Mouse (Mus musculus) MEL (cell line): Measurements from ENCODE around the gene Slc5a5. TPM values are rescaled to one million over a fixed set of nuclear protein-coding genes. Genes with fewer than 3 reads are reported as not detected.

ENCODE experiments used
- DNase-seq: peaks from one replicate; pipeline ENCODE4 v3.0.0; 2011; ENCODE audit warnings: low read depth, low spot score
- H3K27ac ChIP-seq: 2 replicates; pipeline ENCODE4 v1.5.1; 2012; ENCODE audit warnings: low read depth, mild to moderate bottlenecking, control low read depth, low read length, moderate library complexity; ENCODE audit not compliant: control insufficient read depth
- H3K27me3 ChIP-seq, 2 experiments: fragments of 150-350 bp in 1 of 2; sonication (generic) in 1 of 2; 2 replicates each; pipeline ENCODE4 v1.6.1; 2012; ENCODE audit warnings: low read length in 2 of 2, mild to moderate bottlenecking in 2 of 2, improper control_type of control experiment in 1 of 2, moderate library complexity in 1 of 2; ENCODE audit not compliant: insufficient read depth in 2 of 2, control insufficient read depth in 1 of 2
- H3K36me3 ChIP-seq, 2 experiments: 2 replicates each; pipeline ENCODE4 v1.6.1; 2012 to 2014; ENCODE audit warnings: low read length in 2 of 2, improper control_type of control experiment in 1 of 2, inconsistent platforms in 1 of 2, mild to moderate bottlenecking in 1 of 2; ENCODE audit not compliant: insufficient read depth in 2 of 2, control insufficient read depth in 1 of 2
- H3K4me1 ChIP-seq, 2 experiments: fragments of 150-350 bp in 1 of 2; sonication (generic) in 1 of 2; 2 replicates each; pipeline ENCODE4 v1.6.1; 2012; ENCODE audit warnings: low read length in 2 of 2, improper control_type of control experiment in 1 of 2, mild to moderate bottlenecking in 1 of 2; ENCODE audit not compliant: insufficient read depth in 2 of 2, control insufficient read depth in 1 of 2
- H3K4me3 ChIP-seq, 2 experiments: fragments of 150-350 bp in 1 of 2; sonication (generic) in 1 of 2; 2 replicates each; pipeline ENCODE4 v1.5.1; 2012; ENCODE audit warnings: low read depth in 2 of 2, low read length in 2 of 2, mild to moderate bottlenecking in 2 of 2, moderate library complexity in 2 of 2, control low read depth in 1 of 2, improper control_type of control experiment in 1 of 2; ENCODE audit not compliant: control insufficient read depth in 1 of 2, insufficient read depth in 1 of 2
- H3K79me2 ChIP-seq: 2 replicates; pipeline ENCODE4 v1.6.1; 2012; ENCODE audit warnings: mild to moderate bottlenecking, low read length, moderate library complexity; ENCODE audit not compliant: control insufficient read depth, poor library complexity, insufficient read depth
- H3K9ac ChIP-seq: 2 replicates; pipeline ENCODE4 v1.6.1; 2012; ENCODE audit warnings: low read depth, mild to moderate bottlenecking, control low read depth, low read length, moderate library complexity; ENCODE audit not compliant: control insufficient read depth, poor library complexity, severe bottlenecking
- H3K9me3 ChIP-seq: fragments of 150-350 bp; sonication (generic); replicated peaks from 2 replicates; pipeline ENCODE4 v1.6.1; 2012; ENCODE audit warnings: mild to moderate bottlenecking, low read length, improper control_type of control experiment, moderate library complexity; ENCODE audit not compliant: insufficient read depth
- BHLHE40 ChIP-seq: IDR thresholded peaks from 2 replicates; pipeline ENCODE4 v1.6.1; 2012; ENCODE audit warnings: low read depth, mild to moderate bottlenecking, inconsistent platforms, low read length, improper control_type of control experiment, borderline replicate concordance
- CHD2 ChIP-seq: IDR thresholded peaks from 2 replicates; pipeline ENCODE4 v1.6.1; 2011; ENCODE audit warnings: low read length, improper control_type of control experiment
- CTCF ChIP-seq, 3 experiments: IDR thresholded peaks in 2 of 3; conservative IDR thresholded peaks in 1 of 3; 2 replicates each; pipeline ENCODE4 v1.5.1; 2011 to 2012; ENCODE audit warnings: low read length in 3 of 3, low read depth in 2 of 3, mild to moderate bottlenecking in 2 of 3, improper control_type of control experiment in 1 of 3, inconsistent platforms in 1 of 3, mixed read lengths in 1 of 3, moderate library complexity in 1 of 3; ENCODE audit not compliant: control insufficient read depth in 1 of 3, insufficient read depth in 1 of 3, poor library complexity in 1 of 3, severe bottlenecking in 1 of 3
- E2F4 ChIP-seq: IDR thresholded peaks from 2 replicates; pipeline ENCODE4 v1.6.1; 2011; ENCODE audit warnings: low read depth, low read length, improper control_type of control experiment, borderline replicate concordance
- ELF1 ChIP-seq: IDR thresholded peaks from 2 replicates; pipeline ENCODE4 v1.6.1; 2014; ENCODE audit warnings: low read depth, mild to moderate bottlenecking, inconsistent platforms, low read length, improper control_type of control experiment, moderate library complexity
- ETS1 ChIP-seq: IDR thresholded peaks from 2 replicates; pipeline ENCODE4 v1.6.1; 2012; ENCODE audit warnings: low read depth, mild to moderate bottlenecking, inconsistent platforms, low read length, improper control_type of control experiment, moderate library complexity
- GABPA ChIP-seq: IDR thresholded peaks from 2 replicates; pipeline ENCODE4 v1.6.1; 2012; ENCODE audit warnings: low read depth, mild to moderate bottlenecking, inconsistent platforms, low read length, improper control_type of control experiment, moderate library complexity
- GATA1 ChIP-seq: IDR thresholded peaks from 2 replicates; pipeline ENCODE4 v1.6.1; 2011; ENCODE audit warnings: low read depth, low read length, improper control_type of control experiment
- HCFC1 ChIP-seq: IDR thresholded peaks from 2 replicates; pipeline ENCODE4 v1.6.1; 2012; ENCODE audit warnings: low read depth, mild to moderate bottlenecking, inconsistent platforms, low read length, improper control_type of control experiment, moderate library complexity
- JUND ChIP-seq: IDR thresholded peaks from 2 replicates; pipeline ENCODE4 v1.6.1; 2011; ENCODE audit warnings: low read depth, mild to moderate bottlenecking, improper control_type of control experiment, low read length
- MAX ChIP-seq: IDR thresholded peaks from 2 replicates; pipeline ENCODE4 v1.6.1; 2011; ENCODE audit warnings: low read length, improper control_type of control experiment
- MAZ ChIP-seq: IDR thresholded peaks from 2 replicates; pipeline ENCODE4 v1.6.1; 2012; ENCODE audit warnings: low read depth, mild to moderate bottlenecking, inconsistent platforms, low read length, improper control_type of control experiment
- MEF2A ChIP-seq: IDR thresholded peaks from 2 replicates; pipeline ENCODE4 v1.6.1; 2014; ENCODE audit warnings: low read depth, mild to moderate bottlenecking, inconsistent platforms, low read length, improper control_type of control experiment; ENCODE audit not compliant: poor library complexity, insufficient replicate concordance, severe bottlenecking; ENCODE audit errors: extremely low read depth
- MXI1 ChIP-seq: IDR thresholded peaks from 2 replicates; pipeline ENCODE4 v1.6.1; 2011; ENCODE audit warnings: mild to moderate bottlenecking, low read depth, low read length, improper control_type of control experiment
- MYC ChIP-seq: IDR thresholded peaks from 2 replicates; pipeline ENCODE4 v1.6.1; 2011; ENCODE audit warnings: low read depth, mild to moderate bottlenecking, low read length, improper control_type of control experiment, moderate library complexity
- NELFE ChIP-seq: IDR thresholded peaks from 2 replicates; pipeline ENCODE4 v1.6.1; 2011; ENCODE audit warnings: low read depth, low read length, improper control_type of control experiment
- NRF1 ChIP-seq: IDR thresholded peaks from 2 replicates; pipeline ENCODE4 v1.6.1; 2014; ENCODE audit warnings: low read depth, mild to moderate bottlenecking, inconsistent platforms, low read length, improper control_type of control experiment, moderate library complexity; ENCODE audit not compliant: poor library complexity, insufficient read depth, severe bottlenecking
- POLR2A ChIP-seq, 2 experiments: IDR thresholded peaks; 2 replicates each; pipeline ENCODE4 v1.6.1; 2011 to 2012; ENCODE audit warnings: low read length in 2 of 2, mild to moderate bottlenecking in 2 of 2, control low read depth in 1 of 2, improper control_type of control experiment in 1 of 2, low read depth in 1 of 2, moderate library complexity in 1 of 2; ENCODE audit not compliant: control insufficient read depth in 1 of 2, insufficient read depth in 1 of 2, poor library complexity in 1 of 2
- POLR2AphosphoS2 ChIP-seq: IDR thresholded peaks from 2 replicates; pipeline ENCODE4 v1.6.1; 2011; ENCODE audit warnings: low read length, improper control_type of control experiment
- POLR2AphosphoS5 ChIP-seq: IDR thresholded peaks from 2 replicates; pipeline ENCODE4 v1.6.1; 2012; ENCODE audit warnings: low read depth, borderline replicate concordance, mild to moderate bottlenecking, inconsistent platforms, low read length, moderate library complexity, mixed read lengths
- RAD21 ChIP-seq: IDR thresholded peaks from 2 replicates; pipeline ENCODE4 v1.6.1; 2011; ENCODE audit warnings: mild to moderate bottlenecking, low read depth, low read length, improper control_type of control experiment
- RCOR1 ChIP-seq: IDR thresholded peaks from 2 replicates; pipeline ENCODE4 v1.6.1; 2012; ENCODE audit warnings: low read depth, mild to moderate bottlenecking, inconsistent platforms, low read length, improper control_type of control experiment
- SIN3A ChIP-seq: IDR thresholded peaks from 2 replicates; pipeline ENCODE4 v1.6.1; 2012; ENCODE audit warnings: low read length, improper control_type of control experiment, inconsistent platforms
- SMC3 ChIP-seq: IDR thresholded peaks from 2 replicates; pipeline ENCODE4 v1.6.1; 2011; ENCODE audit warnings: low read depth, low read length, improper control_type of control experiment
- TAL1 ChIP-seq: IDR thresholded peaks from 2 replicates; pipeline ENCODE4 v1.6.1; 2012; ENCODE audit warnings: mild to moderate bottlenecking, inconsistent platforms, low read length, moderate library complexity, mixed read lengths
- TBP ChIP-seq: IDR thresholded peaks from 2 replicates; pipeline ENCODE4 v1.8.0; 2011; ENCODE audit warnings: low read depth, low read length, improper control_type of control experiment
- TCF12 ChIP-seq: IDR thresholded peaks from 2 replicates; pipeline ENCODE4 v1.6.1; 2014; ENCODE audit warnings: low read depth, mild to moderate bottlenecking, inconsistent platforms, low read length, improper control_type of control experiment, moderate library complexity
- USF1 ChIP-seq: IDR thresholded peaks from 2 replicates; pipeline ENCODE4 v1.6.1; 2014; ENCODE audit warnings: low read depth, mild to moderate bottlenecking, inconsistent platforms, low read length, improper control_type of control experiment, moderate library complexity
- ZKSCAN1 ChIP-seq: IDR thresholded peaks from 2 replicates; pipeline ENCODE4 v1.6.1; 2012; ENCODE audit warnings: low read depth, mild to moderate bottlenecking, inconsistent platforms, low read length, improper control_type of control experiment, moderate library complexity
- polyA plus RNA-seq, 2 experiments: library from polyadenylated mRNA; stranded (reverse) in 1 of 2; unstranded in 1 of 2; fragments of >175 nt in 1 of 2; fragments of >200 nt in 1 of 2; gene quantifications; 2 replicates each; pipeline versions ENCODE4 v1.2.1 to v1.2.4; 2012; ENCODE audit warnings: low replicate concordance in 2 of 2, low read depth in 1 of 2; ENCODE audit not compliant: insufficient read length in 2 of 2, insufficient read depth in 1 of 2, missing spikeins in 1 of 2
- total RNA-seq: library from RNA; depleted of rRNA; stranded (reverse); fragments of 300-350 nt; gene quantifications from 2 replicates; pipeline ENCODE4 v1.2.3, GENCODE M21; 2012

Slc5a5 gene
- total and polyA plus RNA-seq, 3 experiments, result 0.12 to 0.36 TPM; not detected in 1

DNA sequence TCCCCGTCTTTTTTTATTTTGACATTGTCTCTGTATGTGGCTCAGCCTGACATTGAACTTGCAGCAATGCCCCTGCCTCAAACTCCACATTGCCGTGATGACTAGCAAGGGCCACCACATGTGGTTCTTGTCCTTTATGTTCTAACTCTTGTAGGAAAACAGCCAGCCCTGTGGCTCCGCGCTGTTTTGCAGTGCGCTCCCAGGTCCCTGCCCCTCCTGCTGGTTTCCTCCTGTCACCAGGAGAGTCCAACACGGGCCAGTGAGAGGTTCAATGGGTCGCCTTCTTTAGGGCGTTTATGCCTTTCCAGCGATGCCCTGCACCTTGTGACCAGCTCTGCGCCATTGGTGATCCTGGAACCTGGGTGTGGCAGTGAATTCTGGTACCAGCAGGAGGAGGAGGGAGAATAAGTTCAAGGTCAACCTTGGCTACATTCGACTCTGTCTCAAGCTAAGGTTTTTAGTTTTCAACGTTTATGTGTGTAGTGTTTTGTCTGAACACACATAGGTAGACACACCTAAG, 26.5 kb downstream of the Slc5a5 start:
- Histone ChIP-seq H3K36me3 (peaks cover 0 to 2% of the 10 kb centered on the region in 2 experiments; a peak in 1 of 4 replicates), H3K4me3 (peak overlapping the region; percentile 47 to 49), H3K9ac (peak overlapping the region; percentile 52), H3K79me2 (no peaks in the 10 kb centered on the region; the same call in 1 of the 2 replicates), H3K27ac (peak overlapping the region; percentile 41), H3K9me3 (no peaks in the 10 kb centered on the region), H3K4me1 (0 out of 4 replicates have a peak, but pooled peaks cover 0 to 5% of the 10 kb centered on the region in 2 experiments), H3K27me3 (no peaks in the 10 kb centered on the region)
- DNase-seq, result no peak
- TF ChIP-seq GABPA, result no peak
- TF ChIP-seq TBP, result no peak
- no peak for TF ChIP-seq SMC3
- no peak for TF ChIP-seq HCFC1
- no peak for TF ChIP-seq POLR2AphosphoS5
- no peak for TF ChIP-seq SIN3A
- no peak for TF ChIP-seq MYC
- TF ChIP-seq MAZ, result no peak
- TF ChIP-seq ETS1, result no peak
- TF ChIP-seq USF1, result no peak
- TF ChIP-seq NRF1, result no peak
- no peak for TF ChIP-seq TCF12
- no peak for TF ChIP-seq ELF1
- TF ChIP-seq POLR2A (IDR thresholded peaks at IDR 0.05; ENCODE audit: control insufficient read depth in 1 of 2, insufficient read depth in 1 of 2, low read depth in 1 of 2, low read length in 2 of 2, poor library complexity in 1 of 2), result no peak
- no peak for TF ChIP-seq E2F4
- TF ChIP-seq GATA1, result no peak
- TF ChIP-seq BHLHE40, result no peak
- no peak for TF ChIP-seq CHD2
- no peak for TF ChIP-seq RCOR1
- TF ChIP-seq RAD21, result no peak

DNA sequence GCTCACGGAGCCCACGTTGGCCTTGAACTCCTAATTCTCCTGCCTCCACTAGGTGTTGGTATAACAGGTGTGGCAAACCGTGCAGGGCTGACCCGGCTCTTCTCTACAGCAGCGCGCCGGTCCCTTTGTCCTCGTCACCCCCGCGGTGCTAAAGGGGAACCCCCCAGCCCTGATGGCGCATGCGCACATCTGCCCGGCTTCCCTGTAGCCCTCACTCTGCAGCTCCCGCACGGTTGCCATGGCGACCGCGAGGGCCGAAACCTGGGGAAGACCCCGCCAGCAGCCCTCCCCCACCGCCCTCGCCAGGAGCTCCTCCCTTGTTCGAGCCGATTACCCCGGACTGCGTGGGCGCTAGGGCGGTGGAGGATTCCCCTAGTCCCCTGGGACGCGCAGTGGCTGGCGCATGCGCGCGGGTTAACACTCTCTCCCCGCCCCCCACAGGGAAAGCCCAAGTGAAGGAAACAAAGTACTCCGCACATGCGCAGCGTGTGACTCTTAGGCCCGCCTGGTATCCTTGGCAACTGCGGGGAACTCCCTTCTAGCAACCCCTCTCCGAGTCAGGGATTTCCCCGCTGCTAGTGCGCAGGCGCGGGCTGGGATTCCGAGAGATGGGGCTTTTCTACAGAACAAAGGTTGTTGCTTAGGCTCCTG, 27.1 kb downstream of the Slc5a5 start:
- H3K27ac ChIP-seq, result peak overlapping the region; percentile 59
- H3K36me3 ChIP-seq, result peaks cover 0 to 2% of the 10 kb centered on the region in 2 experiments; a peak in 1 of 4 replicates
- H3K9ac ChIP-seq, result peak overlapping the region; percentile 69
- 0 out of 4 replicates have a peak, but pooled peaks cover 0 to 5% of the 10 kb centered on the region in 2 experiments for H3K4me1 ChIP-seq
- no peaks in the 10 kb centered on the region for H3K9me3 ChIP-seq
- H3K4me3 ChIP-seq, result peak overlapping the region; percentile 55 to 57
- no peaks in the 10 kb centered on the region for H3K27me3 ChIP-seq
- H3K79me2 ChIP-seq, result no peaks in the 10 kb centered on the region; the same call in 1 of the 2 replicates
- DNase-seq, result peak; percentile 99
- TF ChIP-seq CHD2, result peak; percentile 69
- peak; percentile 94 for TF ChIP-seq SIN3A
- peak; percentile 91 for TF ChIP-seq NRF1
- no peak for TF ChIP-seq CTCF (IDR thresholded peaks at IDR 0.05 in 2 of 3, conservative IDR thresholded peaks at IDR 0.05 in 1 of 3; ENCODE audit: control insufficient read depth in 1 of 3, insufficient read depth in 1 of 3, low read depth in 2 of 3, low read length in 3 of 3, poor library complexity in 1 of 3, severe bottlenecking in 1 of 3)
- TF ChIP-seq MEF2A, result 0 out of 2 replicates have a peak, but pooled peaks have one; percentile 19
- peak; percentile 90 for TF ChIP-seq MAZ
- no peak for TF ChIP-seq ZKSCAN1
- peak; percentile 84; the same call in 1 of the 2 replicates for TF ChIP-seq MXI1
- peak; percentile 71; the same call in 1 of the 2 replicates for TF ChIP-seq POLR2AphosphoS2
- TF ChIP-seq MYC, result no peak
- TF ChIP-seq RAD21, result no peak
- TF ChIP-seq HCFC1, result peak; percentile 75
- TF ChIP-seq TAL1, result no peak
- TF ChIP-seq POLR2A (IDR thresholded peaks at IDR 0.05; ENCODE audit: control insufficient read depth in 1 of 2, insufficient read depth in 1 of 2, low read depth in 1 of 2, low read length in 2 of 2, poor library complexity in 1 of 2), result peak; percentile 5 to 78; a peak in 2 of 4 replicates
- TF ChIP-seq ETS1, result peak; percentile 88
- no peak for TF ChIP-seq JUND
- TF ChIP-seq MAX, result peak; percentile 17; the same call in 1 of the 2 replicates
- peak; percentile 80 for TF ChIP-seq NELFE
- TF ChIP-seq USF1, result no peak
